Mouse (Mus musculus): ENCODE data around the gene Nav1.

Nav1 gene

DNA sequence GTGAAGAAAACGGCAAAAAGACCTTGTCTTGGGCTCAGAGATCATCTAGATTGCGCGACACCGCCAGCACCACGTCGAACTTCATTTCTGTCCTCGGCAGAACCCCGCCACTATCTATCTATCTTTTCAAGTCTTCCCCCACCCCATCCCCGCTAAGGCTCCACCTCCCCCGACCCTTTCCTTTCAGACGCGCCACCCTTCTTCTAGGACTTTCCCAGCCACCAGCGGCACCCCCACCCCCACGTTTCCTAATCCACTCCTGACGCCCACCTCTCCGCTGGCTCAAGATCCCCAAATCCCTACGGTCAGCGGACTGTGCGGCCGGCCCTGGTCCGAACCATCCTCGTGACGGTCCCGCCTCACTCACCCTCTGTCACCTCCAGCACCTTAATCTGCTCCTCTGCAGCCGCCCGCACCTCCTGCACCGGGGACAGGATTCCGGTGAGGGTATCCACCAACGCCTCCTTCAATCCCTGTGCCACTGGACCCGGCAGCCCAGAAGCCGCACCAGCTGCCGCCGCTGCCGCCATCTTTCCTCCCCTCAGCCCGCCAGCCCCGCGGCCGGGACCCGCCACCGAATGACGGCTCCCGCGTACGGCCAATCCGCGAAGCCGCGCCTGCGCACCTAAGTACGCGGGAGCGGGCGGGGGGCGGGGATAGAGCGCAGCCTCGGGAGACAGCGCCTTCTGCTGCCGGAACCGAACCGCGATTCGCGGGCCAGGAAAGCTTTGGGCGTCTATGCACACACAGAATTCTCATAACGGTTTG lies 177.0 kb downstream of the Nav1 start, which contains the start of gene Ipo9:
Ipo9 (minus strand) TSS at position 599 of the 768 bp plus-strand sequence.
- DNase-seq, result peak; percentile 93

DNA sequence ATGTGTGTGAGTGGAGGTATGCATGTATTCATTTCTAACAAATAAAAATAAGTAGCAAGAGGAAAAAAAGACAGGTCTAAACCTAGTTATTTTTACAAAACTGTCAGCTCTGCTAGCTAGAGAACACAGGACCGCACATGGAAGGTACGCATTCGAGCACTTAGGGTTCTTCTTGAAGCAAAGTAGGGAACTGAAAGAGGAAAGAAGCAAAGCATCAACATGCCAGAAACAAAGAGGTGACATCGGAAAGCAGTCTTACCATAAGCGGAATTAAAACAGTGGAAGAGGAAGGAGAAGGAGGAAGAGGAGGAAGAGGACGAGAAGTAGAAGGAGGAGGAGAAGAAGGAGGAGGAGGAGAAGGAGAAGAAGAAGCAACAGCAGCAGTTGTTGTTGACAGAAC lies 179.7 kb downstream of the Nav1 start:
- DNase-seq, result no peak

DNA sequence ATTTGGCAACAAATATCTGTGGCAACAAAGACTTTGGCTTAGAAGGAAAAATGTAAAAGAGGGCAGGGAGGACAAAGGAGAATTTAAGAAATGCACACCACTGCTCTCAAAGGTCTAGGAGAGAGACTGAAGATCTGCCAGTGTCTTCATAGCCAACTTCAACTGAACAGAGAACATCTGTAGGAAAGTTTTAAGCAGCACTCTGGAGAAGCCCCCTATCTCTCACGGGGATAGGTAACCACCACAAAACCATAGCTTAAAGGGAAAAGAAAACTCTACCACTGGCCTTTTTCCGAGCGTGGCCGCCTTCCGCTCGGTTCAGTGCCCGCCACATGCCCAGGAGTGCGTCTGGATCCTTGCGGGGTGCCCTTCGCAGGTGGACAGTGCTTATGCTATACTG lies 180.4 kb downstream of the Nav1 start:
- DNase-seq, result no peak

DNA sequence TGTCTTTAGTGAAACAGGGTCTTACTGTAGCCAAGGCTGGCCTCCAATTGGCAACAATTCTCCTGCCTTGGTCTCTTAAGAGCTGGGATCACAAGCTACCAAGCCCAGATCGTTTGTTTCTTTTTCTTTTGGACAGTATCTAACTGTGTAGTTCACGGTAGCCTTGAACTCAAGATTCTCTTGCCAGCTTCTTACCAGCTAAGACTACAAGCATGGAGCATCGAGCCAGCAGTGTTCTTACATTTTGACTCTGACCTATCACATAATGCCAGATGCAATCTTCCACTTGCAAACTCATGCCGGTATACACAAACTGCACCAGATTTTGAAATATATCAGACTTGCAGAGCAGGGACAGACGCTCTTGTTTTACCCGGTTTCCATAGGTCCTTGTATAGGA lies 184.3 kb downstream of the Nav1 start:
- DNase-seq, result no peak

DNA sequence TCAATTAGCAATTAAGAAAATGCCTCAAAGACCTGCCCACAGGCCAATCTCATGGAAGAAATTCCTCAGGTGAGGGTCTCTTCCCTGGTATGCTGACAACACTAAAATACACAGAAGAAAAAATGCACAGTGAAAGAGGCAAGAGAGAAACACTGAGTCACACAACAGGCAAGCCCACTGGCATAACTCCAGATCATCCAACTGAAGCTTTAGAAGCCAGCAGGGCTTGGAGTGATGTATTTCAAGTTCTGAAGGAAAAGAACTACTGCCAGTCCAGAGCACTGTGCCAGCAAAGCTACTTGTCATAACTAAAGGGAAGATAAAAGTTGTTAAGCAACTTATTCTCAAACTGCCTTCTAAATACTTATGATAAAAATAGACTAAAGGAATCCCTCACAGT lies 193.1 kb downstream of the Nav1 start:
- DNase-seq, result no peak

DNA sequence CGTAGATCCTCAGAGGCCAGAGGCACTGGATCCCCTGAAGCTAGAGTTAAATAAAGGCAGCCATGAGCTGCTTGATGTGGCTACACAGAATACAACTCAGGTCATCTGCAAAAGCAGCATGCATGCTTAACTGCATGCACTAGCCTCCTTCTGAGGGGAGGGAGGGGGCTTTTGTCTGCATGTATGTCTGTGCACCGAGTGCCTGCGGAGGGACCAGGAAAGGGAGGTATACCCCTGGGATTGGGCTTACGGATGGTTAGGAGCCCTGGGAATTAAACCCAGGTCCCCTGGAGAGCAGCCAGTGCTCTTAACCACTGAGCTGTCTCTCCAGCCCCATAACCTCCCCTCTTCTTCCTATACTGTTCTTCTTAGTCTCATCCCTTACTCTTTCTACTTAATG lies 195.0 kb downstream of the Nav1 start:
- DNase-seq, result no peak

DNA sequence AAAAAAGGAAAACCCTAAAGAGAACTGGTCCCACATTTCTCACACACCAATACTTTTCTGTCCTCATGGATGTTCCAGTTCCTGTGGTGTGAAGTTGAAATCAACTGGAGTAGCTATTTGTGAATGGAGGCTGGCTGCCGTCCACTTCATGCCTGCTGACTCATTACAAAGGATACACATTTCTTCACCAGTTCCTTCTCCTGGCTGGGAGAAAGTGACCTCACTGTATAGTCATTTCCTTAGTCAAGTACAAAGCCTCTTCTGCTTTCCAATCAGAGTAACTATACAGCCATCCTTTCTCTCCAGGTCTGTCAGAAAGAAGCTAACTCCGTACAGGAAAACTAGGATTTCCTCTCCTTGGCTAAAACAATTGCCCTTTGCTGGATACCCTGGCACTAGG lies 196.1 kb downstream of the Nav1 start:
- peak; percentile 41 for DNase-seq

DNA sequence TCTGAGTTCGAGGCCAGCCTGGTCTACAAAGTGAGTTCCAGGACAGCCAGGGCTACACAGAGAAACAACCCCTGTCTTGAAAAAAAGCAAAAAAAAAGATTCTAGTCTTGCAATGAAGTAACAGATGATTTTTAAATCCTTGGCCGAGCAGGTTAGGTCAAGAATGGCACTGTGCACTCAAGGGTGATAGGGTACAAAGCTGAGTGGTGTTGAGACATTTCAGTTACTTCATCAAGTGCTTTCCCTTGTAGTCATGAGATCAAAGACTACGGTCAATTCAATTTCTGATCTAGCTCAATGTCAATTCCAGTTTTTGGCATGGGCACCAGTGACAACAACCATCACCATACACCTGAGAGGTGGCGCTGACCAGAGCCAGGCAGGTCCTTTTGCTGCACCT lies 198.1 kb downstream of the Nav1 start:
- no peak for DNase-seq

DNA sequence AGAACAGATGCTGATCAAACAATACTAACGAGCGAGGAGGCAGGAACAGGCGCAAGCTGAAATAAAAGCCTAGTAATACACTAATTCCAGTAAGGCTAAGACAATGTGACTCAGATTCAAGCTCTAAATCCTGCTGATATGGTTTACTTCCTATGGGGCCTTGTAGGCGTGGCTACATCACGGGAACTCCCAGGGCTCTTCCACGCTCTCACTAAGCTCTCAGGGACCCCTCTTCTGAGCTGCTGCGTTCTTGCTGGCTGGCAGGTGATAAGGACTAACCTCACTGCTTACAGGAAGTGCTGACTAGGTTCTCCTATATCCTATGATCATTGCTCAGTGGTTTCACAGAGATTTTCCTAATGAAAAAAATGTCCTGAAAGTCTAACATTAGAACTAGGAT lies 201.7 kb downstream of the Nav1 start:
- no peak for DNase-seq

DNA sequence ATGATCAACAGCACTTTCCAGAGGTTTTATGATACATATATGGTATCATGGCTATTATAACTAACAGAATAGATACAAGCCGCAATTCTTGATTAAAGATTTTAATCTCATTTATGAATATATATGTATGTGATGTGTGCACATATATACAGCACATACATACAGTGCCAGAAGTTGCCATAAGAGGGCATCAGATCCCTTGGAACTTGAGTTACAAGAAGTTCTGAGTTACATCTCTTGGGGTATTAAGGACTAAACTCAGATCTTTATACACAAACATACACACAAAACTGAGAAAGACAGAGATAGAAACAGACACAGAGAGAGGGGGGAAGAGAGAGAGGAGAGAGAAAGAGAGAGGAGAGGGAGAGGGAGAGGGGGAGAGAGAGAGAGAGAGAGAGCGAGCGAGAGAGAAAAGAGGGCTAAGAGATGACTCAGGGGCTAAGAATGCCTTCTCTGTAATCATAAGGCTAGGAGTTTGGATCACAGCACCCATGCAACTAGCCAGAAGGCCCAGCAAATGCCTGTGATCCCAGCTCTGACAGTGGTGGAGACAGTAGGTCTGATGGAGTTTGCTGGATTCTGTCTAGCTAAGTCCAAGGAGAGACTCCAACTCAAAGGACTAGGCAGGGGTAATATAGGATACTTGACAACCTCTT lies 205.5 kb downstream of the Nav1 start:
- DNase-seq, result no peak

DNA sequence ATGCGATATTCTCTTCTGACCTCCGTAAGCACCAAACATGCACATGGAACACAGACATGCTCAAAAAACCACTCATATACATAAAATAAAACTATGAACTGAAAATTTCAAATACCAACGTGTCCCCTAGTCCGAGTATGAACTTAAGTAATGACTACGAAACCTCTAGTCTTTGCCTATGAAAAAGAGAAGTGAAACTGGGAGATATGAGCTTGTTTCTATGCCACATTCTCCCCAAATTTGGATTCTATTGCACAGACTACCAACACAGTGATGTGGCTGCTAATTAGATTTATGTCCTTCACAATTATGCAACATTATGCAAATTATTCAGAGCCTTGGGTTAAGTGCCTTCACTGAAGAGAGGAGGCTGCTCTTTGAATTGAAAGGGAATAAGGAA lies 207.6 kb downstream of the Nav1 start:
- no peak for DNase-seq

DNA sequence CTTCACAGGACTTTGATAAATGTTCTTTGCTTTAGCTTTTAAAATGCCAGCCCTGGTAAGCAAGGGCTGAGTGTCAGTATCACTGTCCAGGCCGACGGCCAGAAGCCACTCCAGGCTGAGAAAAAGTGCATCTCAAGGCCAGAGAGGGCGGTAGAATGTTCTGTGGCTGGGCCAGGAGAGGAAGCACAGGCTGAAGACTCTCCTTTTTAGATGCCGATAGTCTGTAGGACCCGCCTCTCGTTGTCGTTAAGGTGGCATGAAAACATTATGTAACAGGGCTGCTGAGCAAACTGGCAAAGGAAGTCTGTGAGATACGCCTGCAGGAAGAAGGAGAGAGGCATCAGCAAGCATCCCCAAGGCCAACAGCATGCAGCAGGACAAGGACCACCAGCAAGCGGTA lies 221.9 kb downstream of the Nav1 start:
- no peak for DNase-seq
